Mouse (Mus musculus) ES-E14 (cell line): ENCODE data around the gene Ccdc9.

ENCODE experiments used
- MAFK ChIP-seq: IDR thresholded peaks from 2 replicates; pipeline ENCODE4 v1.6.1; 2014; ENCODE audit warnings: mild to moderate bottlenecking, low read depth, low read length, inconsistent platforms; ENCODE audit not compliant: insufficient read depth
- ZNF384 ChIP-seq: IDR thresholded peaks from 2 replicates; pipeline ENCODE4 v1.6.1; 2012; ENCODE audit warnings: low read depth, low read length, inconsistent platforms

DNA sequence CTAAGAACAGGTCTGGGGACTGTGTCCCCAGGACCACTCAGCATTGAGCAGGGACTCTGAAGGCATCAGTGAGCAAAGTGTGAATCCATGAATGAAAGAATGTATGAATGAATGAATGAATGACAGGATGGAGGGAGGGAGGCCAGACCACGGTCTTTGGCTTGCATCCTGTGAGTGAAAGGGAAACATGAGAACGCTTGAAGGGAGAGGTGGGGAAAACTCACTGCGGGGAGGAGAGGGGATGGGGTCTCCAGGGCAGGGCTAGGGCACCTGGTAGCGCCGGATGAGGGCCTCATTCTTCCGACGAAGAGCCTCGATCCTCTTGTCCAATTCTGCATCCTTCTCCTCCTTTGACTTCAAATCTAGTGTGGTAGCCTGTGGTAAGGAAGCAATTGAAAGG lies 2.6 kb downstream of the Ccdc9 start:
- no peak for TF ChIP-seq MAFK
- no peak for TF ChIP-seq ZNF384
